Mouse (Mus musculus): ENCODE results near the gene Lyzl4.

GRCm38 (mm10) chr9:121630627-121631026 lies 11.3 kb downstream of the Lyzl4 start:
- TF ChIP-seq CTCF (IDR thresholded peaks at IDR 0.05; ENCODE audit: low read depth), result no peak
- TF ChIP-seq EP300 (IDR thresholded peaks at IDR 0.05; ENCODE audit: low read depth), result no peak

All from heart, postnatal 0 days (tissue).